Mouse (Mus musculus): Measurements from ENCODE around the gene Fmn2. TPM values are rescaled to one million over a fixed set of nuclear protein-coding genes. Genes with fewer than 3 reads are reported as not detected.

Fmn2 gene
- polyA plus RNA-seq, 1 experiment, result 0.92 TPM

DNA sequence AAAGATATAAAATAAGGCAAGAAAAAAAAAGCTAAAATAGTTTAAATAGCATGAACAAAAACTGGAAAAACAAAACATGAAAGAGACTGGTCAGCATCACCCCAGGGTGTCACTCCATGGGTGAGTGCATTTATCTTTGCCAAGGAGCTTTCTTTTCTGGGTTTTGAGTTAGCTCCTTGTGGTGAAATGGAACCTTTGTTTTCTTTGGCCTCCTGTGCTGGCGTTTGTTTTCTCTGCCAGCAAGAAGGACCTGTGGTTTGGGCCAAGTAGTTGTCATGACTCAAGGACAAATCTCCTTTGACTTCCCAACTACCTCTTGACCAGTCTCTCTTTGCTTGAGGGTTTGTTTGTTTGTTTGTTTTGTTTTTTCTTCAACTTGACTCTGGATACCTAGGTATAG is 119.9 kb downstream of the Fmn2 start:
- TF ChIP-seq POLR2A (IDR thresholded peaks at IDR 0.05; ENCODE audit: borderline replicate concordance, control insufficient read depth, low read depth, low read length) (no peak), CTCF (IDR thresholded peaks at IDR 0.05; ENCODE audit: control insufficient read depth, insufficient read depth, low read length) (no peak)
- Histone ChIP-seq H3K4me3 (replicated peaks; ENCODE audit: control insufficient read depth, low read depth, low read length) (no peak overlapping the region), H3K4me1 (ENCODE audit: control insufficient read depth, insufficient read depth, low read length) (no peaks in the 10 kb centered on the region), H3K27ac (ENCODE audit: control insufficient read depth, insufficient read depth, low read depth, low read length, poor library complexity) (no peak overlapping the region)
- WGBS, result 48% methylated on average over 1 of the region's 1 CpGs

DNA sequence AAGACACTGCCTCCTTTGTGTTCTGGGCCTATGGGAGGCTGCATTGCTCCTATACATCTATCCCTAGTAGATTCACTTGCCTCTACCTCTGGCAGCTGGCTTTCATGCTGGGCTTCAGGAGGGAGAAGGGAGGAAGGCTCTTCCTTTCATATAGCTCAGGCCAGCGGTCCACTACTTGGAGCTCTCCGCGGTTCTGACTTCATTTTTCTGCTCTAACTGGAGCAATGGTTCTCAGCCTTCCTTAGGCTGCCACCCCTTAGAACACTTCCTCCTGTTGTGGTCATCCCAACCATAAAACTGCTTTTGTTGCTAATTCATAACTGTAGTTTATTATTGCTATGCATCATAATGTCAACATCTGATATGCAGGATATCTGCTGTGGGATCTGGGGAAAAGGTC is 121.4 kb downstream of the Fmn2 start:
- Histone ChIP-seq H3K4me3 (replicated peaks; ENCODE audit: control insufficient read depth, low read depth, low read length) (no peak overlapping the region), H3K4me1 (ENCODE audit: control insufficient read depth, insufficient read depth, low read length) (no peaks in the 10 kb centered on the region), H3K27ac (ENCODE audit: control insufficient read depth, insufficient read depth, low read depth, low read length, poor library complexity) (no peak overlapping the region)
- WGBS, result 39% methylated on average over 3 of the region's 3 CpGs
- no peak for TF ChIP-seq CTCF (IDR thresholded peaks at IDR 0.05; ENCODE audit: control insufficient read depth, insufficient read depth, low read length)
- no peak for TF ChIP-seq POLR2A (IDR thresholded peaks at IDR 0.05; ENCODE audit: borderline replicate concordance, control insufficient read depth, low read depth, low read length)

DNA sequence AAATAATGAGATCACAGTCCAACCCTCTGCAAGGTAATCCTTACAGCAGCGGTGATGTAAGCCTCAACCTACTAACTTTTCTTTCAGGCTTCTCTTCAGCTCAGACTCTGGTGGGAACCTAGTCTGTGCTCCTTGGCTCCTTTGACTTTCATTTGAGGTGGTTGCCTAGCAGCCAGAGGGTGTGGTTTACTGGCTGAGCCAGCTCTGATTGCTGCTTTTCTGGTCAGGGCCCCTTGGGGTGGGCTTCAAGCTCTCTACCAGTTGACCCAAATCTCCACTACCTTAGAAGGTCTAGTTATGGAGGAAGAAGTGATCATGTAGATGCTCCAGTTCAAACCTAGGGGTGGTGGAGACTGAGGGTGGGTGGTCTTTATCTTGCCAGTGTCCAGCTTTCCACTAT is 128.4 kb downstream of the Fmn2 start:
- WGBS, result 89% methylated on average over 1 of the region's 1 CpGs
- TF ChIP-seq POLR2A (IDR thresholded peaks at IDR 0.05; ENCODE audit: borderline replicate concordance, control insufficient read depth, low read depth, low read length) (no peak), CTCF (IDR thresholded peaks at IDR 0.05; ENCODE audit: control insufficient read depth, insufficient read depth, low read length) (no peak)

DNA sequence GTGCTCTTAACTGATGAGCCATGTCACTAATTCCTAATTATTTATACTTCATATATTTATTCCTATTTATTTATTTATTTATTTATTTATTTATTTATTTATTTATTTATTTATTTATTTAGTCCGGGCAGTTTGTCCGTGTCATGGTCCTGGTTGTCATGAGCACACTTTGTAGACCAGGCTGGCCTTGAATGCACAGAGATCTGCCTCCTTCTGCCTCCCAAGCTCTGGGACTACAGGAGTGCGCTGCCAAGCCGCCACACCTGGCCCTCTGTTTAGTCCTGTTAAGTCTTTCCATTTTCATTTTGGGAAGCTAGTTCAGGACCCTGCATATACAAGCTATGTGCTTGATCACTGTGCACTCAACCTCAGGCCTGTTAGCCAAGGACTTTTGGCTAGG is 134.7 kb downstream of the Fmn2 start:
- H3K27ac ChIP-seq (ENCODE audit: control insufficient read depth, insufficient read depth, low read depth, low read length, poor library complexity), result no peak overlapping the region
- TF ChIP-seq CTCF (IDR thresholded peaks at IDR 0.05; ENCODE audit: control insufficient read depth, insufficient read depth, low read length) (no peak), POLR2A (IDR thresholded peaks at IDR 0.05; ENCODE audit: borderline replicate concordance, control insufficient read depth, low read depth, low read length) (no peak)
- no peak overlapping the region for H3K4me3 ChIP-seq (replicated peaks; ENCODE audit: control insufficient read depth, low read depth, low read length)
- H3K4me1 ChIP-seq (ENCODE audit: control insufficient read depth, insufficient read depth, low read length), result no peaks in the 10 kb centered on the region
- 89% methylated on average over 4 of the region's 4 CpGs for WGBS

More for the DNA sequence above, 128.4 kb downstream of the Fmn2 start:
- no peak overlapping the region for H3K27ac ChIP-seq (ENCODE audit: control insufficient read depth, insufficient read depth, low read depth, low read length, poor library complexity)
- no peak overlapping the region for H3K4me3 ChIP-seq (replicated peaks; ENCODE audit: control insufficient read depth, low read depth, low read length)
- H3K4me1 ChIP-seq (ENCODE audit: control insufficient read depth, insufficient read depth, low read length), result no peaks in the 10 kb centered on the region

DNA sequence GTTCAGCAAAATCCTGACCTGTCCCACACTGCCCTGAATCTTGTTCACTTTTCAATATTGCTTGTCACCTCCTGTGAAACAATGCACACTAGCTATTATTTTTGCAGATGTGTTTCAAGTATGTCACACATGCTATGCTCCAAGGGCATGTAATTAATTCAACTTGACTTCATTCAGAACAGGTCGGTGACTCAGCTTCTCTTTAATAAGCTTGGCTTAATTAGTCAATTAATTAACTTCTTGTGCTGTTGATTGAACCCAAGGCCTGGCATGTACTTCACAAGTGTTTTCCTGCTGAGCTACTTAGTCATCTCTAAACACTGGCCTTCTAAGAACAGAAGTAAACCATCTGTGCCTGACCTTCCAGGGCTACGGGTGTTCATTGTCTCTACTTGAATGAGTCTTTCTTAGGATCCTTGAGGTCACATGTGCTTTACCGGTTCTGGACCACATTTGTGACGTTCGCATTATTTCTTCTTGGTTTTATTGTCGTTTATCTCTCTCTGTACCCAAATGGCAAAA is 136.0 kb downstream of the Fmn2 start:
- H3K27ac ChIP-seq (ENCODE audit: control insufficient read depth, insufficient read depth, low read depth, low read length, poor library complexity), result no peak overlapping the region
- no peak for TF ChIP-seq POLR2A (IDR thresholded peaks at IDR 0.05; ENCODE audit: borderline replicate concordance, control insufficient read depth, low read depth, low read length)
- TF ChIP-seq CTCF (IDR thresholded peaks at IDR 0.05; ENCODE audit: control insufficient read depth, insufficient read depth, low read length), result no peak
- H3K4me1 ChIP-seq (ENCODE audit: control insufficient read depth, insufficient read depth, low read length), result no peaks in the 10 kb centered on the region
- 85% methylated on average over 6 of the region's 6 CpGs for WGBS
- H3K4me3 ChIP-seq (replicated peaks; ENCODE audit: control insufficient read depth, low read depth, low read length), result no peak overlapping the region

DNA sequence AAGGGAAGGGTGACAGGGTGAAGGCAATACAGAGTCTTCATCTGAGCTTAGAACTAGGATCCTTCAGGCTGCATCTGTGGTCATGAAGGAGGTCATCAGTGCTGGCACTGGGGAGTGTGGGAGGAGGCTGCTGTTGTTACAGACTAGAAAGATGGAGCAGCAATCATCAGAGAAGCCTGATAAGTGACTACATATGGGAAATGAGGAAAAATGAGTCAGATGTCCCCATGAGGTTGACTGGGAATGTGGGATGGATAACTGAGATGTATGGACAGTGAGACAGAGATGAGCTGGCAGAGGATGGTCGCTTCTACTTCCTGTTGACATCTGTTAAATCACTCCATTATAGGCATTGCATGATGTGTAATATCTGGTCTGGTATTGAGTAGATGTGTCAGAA is 139.3 kb downstream of the Fmn2 start:
- TF ChIP-seq CTCF (IDR thresholded peaks at IDR 0.05; ENCODE audit: control insufficient read depth, insufficient read depth, low read length), result no peak
- TF ChIP-seq POLR2A (IDR thresholded peaks at IDR 0.05; ENCODE audit: borderline replicate concordance, control insufficient read depth, low read depth, low read length), result no peak
- 68% methylated on average over 1 of the region's 1 CpGs for whole genome bisulfite sequencing
- Histone ChIP-seq H3K4me1 (ENCODE audit: control insufficient read depth, insufficient read depth, low read length) (no peaks in the 10 kb centered on the region), H3K4me3 (replicated peaks; ENCODE audit: control insufficient read depth, low read depth, low read length) (no peak overlapping the region), H3K27ac (ENCODE audit: control insufficient read depth, insufficient read depth, low read depth, low read length, poor library complexity) (no peak overlapping the region)

DNA sequence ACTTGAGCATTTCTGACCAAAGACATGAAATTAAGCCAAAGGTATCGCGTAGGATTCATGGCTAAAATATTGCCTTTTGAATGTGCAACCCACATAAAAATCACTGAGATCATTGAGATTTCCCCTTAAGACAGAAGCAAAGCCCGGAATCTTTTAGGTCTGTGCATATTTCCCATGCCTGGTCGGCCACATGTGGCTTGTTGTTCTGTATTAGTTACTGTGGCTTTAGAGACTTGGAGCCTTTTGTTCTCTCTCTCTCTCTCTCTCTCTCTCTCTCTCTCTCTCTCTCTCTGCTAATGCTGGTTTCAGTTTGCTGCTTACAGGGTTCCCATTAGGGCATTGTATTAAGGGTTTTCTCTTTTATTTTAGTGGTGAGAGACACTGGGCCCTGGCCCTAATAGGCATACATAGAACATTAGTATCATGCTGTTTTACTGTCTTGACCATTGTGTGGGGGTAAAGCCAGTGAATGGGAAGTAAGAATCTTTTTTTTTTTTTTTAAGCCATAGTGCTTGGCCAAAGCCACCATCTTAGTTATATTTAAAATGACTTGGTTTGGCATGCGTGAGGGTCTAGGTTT is 141.9 kb downstream of the Fmn2 start:
- TF ChIP-seq CTCF (IDR thresholded peaks at IDR 0.05; ENCODE audit: control insufficient read depth, insufficient read depth, low read length) (no peak), POLR2A (IDR thresholded peaks at IDR 0.05; ENCODE audit: borderline replicate concordance, control insufficient read depth, low read depth, low read length) (no peak)
- Histone ChIP-seq H3K4me3 (replicated peaks; ENCODE audit: control insufficient read depth, low read depth, low read length) (no peak overlapping the region), H3K27ac (ENCODE audit: control insufficient read depth, insufficient read depth, low read depth, low read length, poor library complexity) (no peak overlapping the region), H3K4me1 (ENCODE audit: control insufficient read depth, insufficient read depth, low read length) (no peaks in the 10 kb centered on the region)
- WGBS, result 83% methylated on average over 5 of the region's 5 CpGs

DNA sequence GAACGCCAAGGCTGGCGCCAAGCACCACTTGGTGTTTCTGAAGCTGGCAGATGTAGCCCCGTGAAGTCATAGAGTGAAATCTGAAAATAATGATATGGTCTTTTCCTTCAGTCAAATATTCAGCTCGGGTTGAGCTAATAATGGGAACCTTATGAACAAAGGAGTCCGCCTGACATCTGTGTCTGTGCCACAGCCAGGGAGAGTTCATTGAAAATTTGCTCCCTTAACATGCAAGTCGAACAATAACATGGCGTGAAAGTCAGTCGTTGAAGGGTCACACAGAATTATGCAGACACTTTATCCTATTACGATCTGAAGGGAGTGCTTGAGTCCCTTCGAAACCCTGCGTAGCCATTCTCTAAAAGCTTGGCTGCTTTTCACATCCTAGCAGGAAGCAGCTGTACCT is 147.8 kb downstream of the Fmn2 start:
- 86% methylated on average over 11 of the region's 11 CpGs for WGBS
- no peak for TF ChIP-seq CTCF (IDR thresholded peaks at IDR 0.05; ENCODE audit: control insufficient read depth, insufficient read depth, low read length)
- TF ChIP-seq POLR2A (IDR thresholded peaks at IDR 0.05; ENCODE audit: borderline replicate concordance, control insufficient read depth, low read depth, low read length), result no peak
- peaks cover 2% of the 10 kb centered on the region; the same call in 1 of the 2 replicates for H3K4me1 ChIP-seq (ENCODE audit: control insufficient read depth, insufficient read depth, low read length)
- H3K27ac ChIP-seq (ENCODE audit: control insufficient read depth, insufficient read depth, low read depth, low read length, poor library complexity), result no peak overlapping the region
- H3K4me3 ChIP-seq (replicated peaks; ENCODE audit: control insufficient read depth, low read depth, low read length), result no peak overlapping the region

DNA sequence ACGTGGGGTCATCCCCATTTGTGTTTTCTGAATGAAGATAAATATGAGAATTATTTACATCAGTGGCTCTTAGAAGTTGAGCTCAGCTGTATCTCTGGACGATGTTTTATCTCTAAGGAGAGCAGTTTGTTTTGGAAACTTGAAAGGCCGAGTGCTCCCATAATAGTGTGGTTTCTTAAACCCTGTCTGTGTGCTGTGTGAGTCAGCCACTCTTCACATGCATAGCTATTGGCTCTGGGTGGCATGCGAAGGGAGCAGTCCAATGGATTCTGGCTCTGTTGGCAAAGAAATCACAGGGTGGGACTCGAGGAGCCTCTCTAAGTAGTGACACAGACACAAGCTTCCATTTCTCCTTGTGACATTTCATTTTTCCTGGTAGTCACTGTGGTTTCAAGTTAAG is 152.9 kb downstream of the Fmn2 start:
- H3K27ac ChIP-seq (ENCODE audit: control insufficient read depth, insufficient read depth, low read depth, low read length, poor library complexity), result no peak overlapping the region
- H3K4me3 ChIP-seq (replicated peaks; ENCODE audit: control insufficient read depth, low read depth, low read length), result no peak overlapping the region
- 63% methylated on average over 5 of the region's 5 CpGs for WGBS
- H3K4me1 ChIP-seq (ENCODE audit: control insufficient read depth, insufficient read depth, low read length), result peaks cover 2% of the 10 kb centered on the region; the same call in 1 of the 2 replicates
- TF ChIP-seq CTCF (IDR thresholded peaks at IDR 0.05; ENCODE audit: control insufficient read depth, insufficient read depth, low read length) (no peak), POLR2A (IDR thresholded peaks at IDR 0.05; ENCODE audit: borderline replicate concordance, control insufficient read depth, low read depth, low read length) (no peak)

Data from bone marrow, adult 2 months (tissue).